Mouse (Mus musculus): ENCODE data around the gene Tekt5. TPM values are rescaled to one million over a fixed set of nuclear protein-coding genes. Genes with fewer than 3 reads are reported as not detected.

The Tekt5 gene
- total RNA-seq (2021), result 1 to 10 TPM; 6.5 to 8.6 TPM

GRCm38 (mm10) chr16:10394699-10395540, at the start of gene Tekt5:
TSS of gene Tekt5 (minus strand) at chr16:10395490.
- peak; percentile 45 to 48 for DNase-seq (ENCODE audit: low spot score in 2 of 2)
- intact Hi-C loops (cut with DNase I), result loop anchor here (5.0 kb wide), 2 partner anchors 113 to 308 kb away; no protein-coding TSS in a partner anchor

GRCm38 (mm10) chr16:10443723-10444122, 48.4 kb upstream of the Tekt5 start:
- intact Hi-C loops (cut with DNase I), result no loop called here
- peak in 1 of 2 experiments; percentile 54 for DNase-seq (ENCODE audit: low spot score in 2 of 2)

GRCm38 (mm10) chr16:10441761-10442160, 46.5 kb upstream of the Tekt5 start:
- intact Hi-C loops (cut with DNase I), result no loop called here
- no peak for DNase-seq (ENCODE audit: low spot score in 2 of 2)

- DNase-seq (ENCODE audit: low spot score in 2 of 2), result no peak
- intact Hi-C loops (cut with DNase I), result no loop called here
Measured at GRCm38 (mm10) chr16:10441328-10441727, 46.0 kb upstream of the Tekt5 start.

- DNase-seq (ENCODE audit: low spot score in 2 of 2), result no peak
- intact Hi-C loops (cut with DNase I), result no loop called here
Measured at GRCm38 (mm10) chr16:10438055-10438454, 42.8 kb upstream of the Tekt5 start.

GRCm38 (mm10) chr16:10436166-10436565, 40.9 kb upstream of the Tekt5 start:
- DNase-seq (ENCODE audit: low spot score in 2 of 2), result no peak
- intact Hi-C loops (cut with DNase I), result no loop called here

- no peak for DNase-seq (ENCODE audit: low spot score in 2 of 2)
- intact Hi-C loops (cut with DNase I), result no loop called here
Measured at GRCm38 (mm10) chr16:10433344-10433743, 38.1 kb upstream of the Tekt5 start.

- intact Hi-C loops (cut with DNase I), result no loop called here
- DNase-seq (ENCODE audit: low spot score in 2 of 2), result peak in 1 of 2 experiments; percentile 54
Measured at GRCm38 (mm10) chr16:10432387-10432786, 37.1 kb upstream of the Tekt5 start.

GRCm38 (mm10) chr16:10431911-10432310, 36.6 kb upstream of the Tekt5 start:
- no peak for DNase-seq (ENCODE audit: low spot score in 2 of 2)
- intact Hi-C loops (cut with DNase I), result no loop called here

GRCm38 (mm10) chr16:10420447-10421054, 25.3 kb upstream of the Tekt5 start:
- DNase-seq (ENCODE audit: low spot score in 2 of 2), result no peak
- intact Hi-C loops (cut with DNase I), result no loop called here

GRCm38 (mm10) chr16:10417723-10418259, 22.5 kb upstream of the Tekt5 start:
- no peak for DNase-seq (ENCODE audit: low spot score in 2 of 2)
- intact Hi-C loops (cut with DNase I), result no loop called here

GRCm38 (mm10) chr16:10416866-10417265, 21.6 kb upstream of the Tekt5 start:
- DNase-seq (ENCODE audit: low spot score in 2 of 2), result no peak
- intact Hi-C loops (cut with DNase I), result loop anchor here (1.0 kb wide), 1 partner anchor 104 kb away; no protein-coding TSS in a partner anchor

- peak in 1 of 2 experiments; percentile 35 for DNase-seq (ENCODE audit: low spot score in 2 of 2)
- intact Hi-C loops (cut with DNase I), result loop anchor here (1.0 kb wide), 1 partner anchor 105 kb away; no protein-coding TSS in a partner anchor
Measured at GRCm38 (mm10) chr16:10415976-10416375, 20.7 kb upstream of the Tekt5 start.

GRCm38 (mm10) chr16:10411764-10412746, 16.8 kb upstream of the Tekt5 start, which contains the start of gene Nubp1:
TSS of gene Nubp1 (plus strand) at chr16:10411948.
- DNase-seq (ENCODE audit: low spot score in 2 of 2), result peak; percentile 94
- intact Hi-C loops (cut with DNase I), result no loop called here

GRCm38 (mm10) chr16:10399160-10399559, 3.9 kb upstream of the Tekt5 start:
- peak; percentile 82 to 88 for DNase-seq (ENCODE audit: low spot score in 2 of 2)
- intact Hi-C loops (cut with DNase I), result loop anchor here (5.0 kb wide), 2 partner anchors 117 to 312 kb away; no protein-coding TSS in a partner anchor

- intact Hi-C loops (cut with DNase I), result loop anchor here (5.0 kb wide), 2 partner anchors 116 to 311 kb away; no protein-coding TSS in a partner anchor
- DNase-seq (ENCODE audit: low spot score in 2 of 2), result no peak
Measured at GRCm38 (mm10) chr16:10398755-10399154, 3.5 kb upstream of the Tekt5 start.

- intact Hi-C loops (cut with DNase I), result no loop called here
- no peak for DNase-seq (ENCODE audit: low spot score in 2 of 2)
Measured at GRCm38 (mm10) chr16:10392587-10392986, 2.7 kb downstream of the Tekt5 start.

- DNase-seq (ENCODE audit: low spot score in 2 of 2), result no peak
Measured at GRCm38 (mm10) chr16:10388634-10389365, 6.5 kb downstream of the Tekt5 start.

More at GRCm38 (mm10) chr16:10388634-10389365, 6.5 kb downstream of the Tekt5 start:
- intact Hi-C loops (cut with DNase I), result no loop called here
